Mouse (Mus musculus): ENCODE results near the gene Ccnd1. TPM values are rescaled to one million over a fixed set of nuclear protein-coding genes. Genes with fewer than 3 reads are reported as not detected.
A peak's percentile ranks its signal among the peaks of the same experiment; 100 is the strongest.
"Not testable (repeated sequence)": the region's sequence is repeated elsewhere in the genome, so short reads cannot be mapped to it uniquely, and the experiment has no call there.

Gene Ccnd1
- polyA plus RNA-seq, 3 experiments from 2014 or later: 1.2 to 1.8 (median 1.5) TPM

GRCm38 (mm10) chr7:144907793-144908192, 31.9 kb downstream of the Ccnd1 start:
- peak; percentile 72 for ATAC-seq

- ATAC-seq: peak; percentile 88
Measured at GRCm38 (mm10) chr7:144906708-144907397, 32.9 kb downstream of the Ccnd1 start.

DNA sequence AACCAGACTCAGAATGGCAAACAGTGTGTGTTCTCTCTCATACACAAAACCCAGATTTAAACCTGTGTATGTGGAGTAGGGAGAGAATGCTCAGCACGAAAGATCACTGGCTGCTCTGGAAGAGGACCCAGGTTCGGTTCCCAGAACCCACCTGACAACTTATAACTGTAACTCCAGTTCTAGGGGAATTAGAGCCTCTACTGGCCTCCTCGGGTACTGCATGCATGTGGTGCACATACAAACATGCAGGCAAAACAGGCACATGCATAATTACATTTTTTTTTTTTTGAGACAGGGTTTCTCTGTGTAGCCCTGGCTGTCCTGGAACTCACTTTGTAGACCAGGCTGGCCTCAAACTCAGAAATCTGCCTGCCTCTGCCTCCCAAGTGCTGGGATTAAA, 34.2 kb downstream of the Ccnd1 start:
- ATAC-seq: not testable (repeated sequence)

DNA sequence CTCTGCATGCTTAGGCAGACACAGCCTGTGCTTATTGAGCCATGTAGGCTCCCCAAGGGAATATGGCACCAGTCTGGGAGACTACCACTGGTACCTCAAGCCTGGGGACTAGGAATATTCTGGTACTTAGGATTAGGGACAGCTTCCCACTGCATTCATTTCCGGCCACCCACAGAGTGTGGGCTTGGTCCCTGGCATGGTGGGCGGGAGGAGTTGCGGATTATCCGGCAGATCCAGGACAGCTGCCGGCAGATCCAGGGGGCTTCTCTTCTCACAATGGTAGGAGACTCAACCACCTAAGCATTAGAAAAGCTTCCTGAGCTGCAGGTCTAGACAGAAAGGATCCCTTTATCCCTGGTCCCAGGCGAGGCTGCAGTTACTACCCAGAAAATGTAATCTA, 41.2 kb downstream of the Ccnd1 start:
- ATAC-seq: no peak

- ATAC-seq: no peak
Measured at GRCm38 (mm10) chr7:144896294-144897218, 43.2 kb downstream of the Ccnd1 start, which contains the start of gene Fgf15. Fgf15 (plus strand) TSS chr7:144896531.

- ATAC-seq: peak; percentile 60
Measured at GRCm38 (mm10) chr7:144895305-144896111, 44.2 kb downstream of the Ccnd1 start.

DNA sequence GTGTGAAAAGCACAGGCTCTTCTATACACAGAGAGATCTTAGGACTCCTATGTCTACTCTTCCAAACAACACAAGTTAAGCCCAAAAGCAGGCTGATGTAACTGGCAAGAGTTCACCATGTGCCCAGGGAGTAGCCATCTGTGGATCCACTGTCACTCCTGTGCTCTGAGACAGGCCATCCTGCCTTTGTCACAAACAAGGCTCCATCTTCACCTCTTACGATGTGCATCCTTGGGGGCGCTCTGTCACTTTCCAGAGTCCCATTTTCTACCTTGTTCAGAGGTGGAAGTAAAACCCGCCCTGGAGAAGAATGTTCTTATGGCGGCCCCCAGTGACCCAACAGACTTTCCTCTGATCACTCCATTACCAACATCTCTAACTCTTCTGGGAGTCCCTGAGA, 45.0 kb downstream of the Ccnd1 start:
- no peak for ATAC-seq

- no peak for ATAC-seq
Measured at GRCm38 (mm10) chr7:144894191-144894590, 45.5 kb downstream of the Ccnd1 start.

GRCm38 (mm10) chr7:144892322-144892721, 47.4 kb downstream of the Ccnd1 start:
- ATAC-seq: no peak

GRCm38 (mm10) chr7:144891863-144892262, 47.9 kb downstream of the Ccnd1 start:
- no peak for ATAC-seq

DNA sequence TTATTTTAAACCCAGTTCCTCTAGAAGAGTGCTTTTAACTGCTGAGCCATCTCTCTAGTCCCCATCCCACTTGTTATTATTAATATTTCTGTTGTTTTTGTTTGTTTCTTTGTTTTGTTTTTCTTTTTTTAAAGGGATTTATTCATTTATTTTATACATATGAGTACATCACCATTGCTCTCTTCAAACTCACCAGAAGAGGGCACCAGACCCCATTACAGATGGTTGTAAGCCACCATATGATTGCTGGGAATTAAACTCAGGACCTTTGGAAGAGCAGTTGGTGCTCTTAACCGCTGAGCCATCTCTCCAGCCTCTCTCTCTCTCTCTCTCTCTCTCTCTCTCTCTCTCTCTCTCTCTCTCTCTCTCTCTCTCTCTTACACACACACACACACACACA, 49.1 kb downstream of the Ccnd1 start:
- not testable (repeated sequence) for ATAC-seq

- ATAC-seq: no peak
Measured at GRCm38 (mm10) chr7:144888564-144889299, 51.0 kb downstream of the Ccnd1 start.

- ATAC-seq: no peak
Measured at GRCm38 (mm10) chr7:144887672-144888071, 52.1 kb downstream of the Ccnd1 start.

DNA sequence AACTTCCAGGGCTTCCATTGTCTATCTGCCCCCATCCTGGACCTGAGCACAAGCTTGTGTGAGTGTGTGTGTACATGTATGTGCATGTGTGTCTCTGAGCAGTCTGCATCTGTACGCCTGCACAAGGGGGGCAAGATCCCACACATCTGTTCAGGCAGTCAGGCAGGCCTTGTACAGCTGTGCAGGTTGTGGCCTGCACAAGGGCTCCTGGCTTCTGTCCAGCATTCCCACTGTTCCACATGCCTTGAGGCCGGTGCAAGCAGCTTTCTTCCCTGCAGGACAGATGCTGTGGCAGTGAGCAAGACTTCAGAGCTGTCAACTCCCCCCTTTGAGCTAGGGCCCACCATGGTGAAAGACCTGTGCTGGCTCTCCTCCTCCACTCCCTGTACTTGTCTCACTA, 56.6 kb downstream of the Ccnd1 start:
- no peak for ATAC-seq

Other genes starting within 250 kb of the Ccnd1 start
- gene Ano1, start 188.0 kb downstream of the Ccnd1 start, polyA plus RNA-seq (2017; shearing (Covaris generic)): not detected
- gene Fgf3, start 101.8 kb downstream of the Ccnd1 start, polyA plus RNA-seq (2017; shearing (Covaris generic)): not detected
- gene Fgf4, start 92.6 kb downstream of the Ccnd1 start, polyA plus RNA-seq (2017; shearing (Covaris generic)): not detected
- gene Fgf15, start 43.4 kb downstream of the Ccnd1 start, polyA plus RNA-seq (2017; shearing (Covaris generic)): not detected
- gene LTO1, start 24.8 kb downstream of the Ccnd1 start, polyA plus RNA-seq (2017; shearing (Covaris generic)): 10 to 100 TPM; 27.4 to 42.5 (median 30.4) TPM

All from inflammation-experienced regulatory T-cells, adult 6 months (primary cell).